Mouse (Mus musculus) lung, postnatal 0 days (tissue): Measurements from ENCODE around the gene Zfp64.

Experiments used
- CTCF ChIP-seq: IDR thresholded peaks from 2 replicates; pipeline ENCODE4 v1.5.1; 2016; ENCODE audit warnings: antibody characterized with exemption, mild to moderate bottlenecking
- EP300 ChIP-seq: IDR thresholded peaks from 2 replicates; pipeline ENCODE4 v1.6.1; 2016; ENCODE audit warnings: antibody characterized with exemption, mild to moderate bottlenecking, control low read depth

- TF ChIP-seq EP300 (no peak), CTCF (no peak)
These were observed 22.6 kb upstream of the Zfp64 start for GRCm38 (mm10) chr2:168978031-168978430.
